Mouse (Mus musculus): ENCODE data around the gene Foxp4. TPM values are rescaled to one million over a fixed set of nuclear protein-coding genes. Genes with fewer than 3 reads are reported as not detected.

The Foxp4 gene
- polyA plus RNA-seq, 1 experiment from 2014 or later: 35.1 TPM

- Histone ChIP-seq H3K36me3 (no peaks in the 10 kb centered on the region), H3K9ac (replicated peaks) (no peak overlapping the region), H3K4me2 (no peak overlapping the region), H3K27me3 (peaks cover 43% of the 10 kb centered on the region), H3K9me3 (no peaks in the 10 kb centered on the region), H3K4me1 (replicated peaks) (peaks cover 26% of the 10 kb centered on the region), H3K4me3 (replicated peaks) (no peak overlapping the region), H3K27ac (no peak overlapping the region)
- no peak for ATAC-seq (ENCODE audit: insufficient number of reproducible peaks, insufficient read depth, low FRiP score, low TSS enrichment, low read depth)
- 73% methylated on average over 5 of the region's 5 CpGs for WGBS
Observed at GRCm38 (mm10) chr17:47950831-47951230, 26.4 kb upstream of the Foxp4 start.

- ATAC-seq (ENCODE audit: insufficient number of reproducible peaks, insufficient read depth, low FRiP score, low TSS enrichment, low read depth): no peak
- peaks cover 18% of the 10 kb centered on the region for H3K4me1 ChIP-seq (replicated peaks)
- H3K4me3 ChIP-seq (replicated peaks): no peak overlapping the region
- H3K4me2 ChIP-seq: no peak overlapping the region
- no peak overlapping the region for H3K27ac ChIP-seq
- H3K27me3 ChIP-seq: peaks cover 41% of the 10 kb centered on the region
- H3K9ac ChIP-seq (replicated peaks): no peak overlapping the region
- 92% methylated on average over 12 of the region's 12 CpGs for WGBS
- no peaks in the 10 kb centered on the region for H3K9me3 ChIP-seq
- H3K36me3 ChIP-seq: no peaks in the 10 kb centered on the region
Observed at GRCm38 (mm10) chr17:47949441-47949840, 25.0 kb upstream of the Foxp4 start.

GRCm38 (mm10) chr17:47948753-47949152 lies 24.3 kb upstream of the Foxp4 start:
- no peak for ATAC-seq (ENCODE audit: insufficient number of reproducible peaks, insufficient read depth, low FRiP score, low TSS enrichment, low read depth)
- H3K9ac ChIP-seq (replicated peaks): no peak overlapping the region
- H3K27ac ChIP-seq: no peak overlapping the region
- H3K4me1 ChIP-seq (replicated peaks): peaks cover 20% of the 10 kb centered on the region
- H3K9me3 ChIP-seq: no peaks in the 10 kb centered on the region
- H3K4me3 ChIP-seq (replicated peaks): no peak overlapping the region
- H3K27me3 ChIP-seq: peaks cover 35% of the 10 kb centered on the region
- H3K36me3 ChIP-seq: no peaks in the 10 kb centered on the region
- WGBS: 87% methylated on average over 5 of the region's 5 CpGs
- H3K4me2 ChIP-seq: no peak overlapping the region

DNA sequence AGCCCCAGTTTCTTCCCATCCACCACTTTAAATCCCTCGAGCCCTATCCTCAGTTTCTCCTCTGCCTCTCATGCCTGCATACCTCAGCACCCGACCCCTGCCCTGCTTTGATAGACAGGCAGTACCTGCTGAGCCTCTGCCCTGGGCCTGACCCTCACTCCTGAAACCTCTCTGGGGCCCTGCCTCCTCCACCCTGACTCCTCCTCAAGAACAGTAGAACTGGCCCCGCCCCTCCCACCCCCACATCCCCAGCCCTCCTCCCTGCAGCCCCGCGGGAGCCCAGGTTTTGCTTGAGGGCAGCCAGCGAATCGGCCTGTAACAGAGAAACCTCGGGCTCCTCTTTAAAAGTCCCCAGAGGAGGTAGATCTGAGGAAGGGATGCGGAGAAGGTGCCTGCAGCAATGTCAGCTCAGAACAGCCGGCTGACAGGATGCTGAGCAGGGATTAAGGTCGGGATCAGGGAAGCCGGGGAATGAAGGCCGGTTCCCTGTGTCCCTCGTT lies 22.5 kb upstream of the Foxp4 start:
- peaks cover 18% of the 10 kb centered on the region for H3K27me3 ChIP-seq
- 3% methylated on average over 14 of the region's 14 CpGs for WGBS
- H3K4me2 ChIP-seq: peak overlapping the region; percentile 42
- no peak overlapping the region; the same call in 1 of the 2 replicates for H3K9ac ChIP-seq (replicated peaks)
- ATAC-seq (ENCODE audit: insufficient number of reproducible peaks, insufficient read depth, low FRiP score, low TSS enrichment, low read depth): peak; percentile 70; the same call in 1 of the 2 replicates
- H3K4me1 ChIP-seq (replicated peaks): peaks cover 30% of the 10 kb centered on the region
- H3K27ac ChIP-seq: 0 out of 2 replicates have a peak overlapping the region, but pooled peaks have one; percentile 9
- H3K36me3 ChIP-seq: no peaks in the 10 kb centered on the region
- peak overlapping the region; percentile 12 for H3K4me3 ChIP-seq (replicated peaks)
- H3K9me3 ChIP-seq: no peaks in the 10 kb centered on the region

GRCm38 (mm10) chr17:47946111-47946510 lies 21.7 kb upstream of the Foxp4 start:
- Histone ChIP-seq H3K4me1 (replicated peaks) (peaks cover 36% of the 10 kb centered on the region), H3K4me3 (replicated peaks) (no peak overlapping the region), H3K36me3 (no peaks in the 10 kb centered on the region), H3K27me3 (peaks cover 19% of the 10 kb centered on the region), H3K9ac (replicated peaks) (no peak overlapping the region), H3K27ac (no peak overlapping the region), H3K4me2 (no peak overlapping the region), H3K9me3 (no peaks in the 10 kb centered on the region)
- no peak for ATAC-seq (ENCODE audit: insufficient number of reproducible peaks, insufficient read depth, low FRiP score, low TSS enrichment, low read depth)
- WGBS: 81% methylated on average over 3 of the region's 3 CpGs

DNA sequence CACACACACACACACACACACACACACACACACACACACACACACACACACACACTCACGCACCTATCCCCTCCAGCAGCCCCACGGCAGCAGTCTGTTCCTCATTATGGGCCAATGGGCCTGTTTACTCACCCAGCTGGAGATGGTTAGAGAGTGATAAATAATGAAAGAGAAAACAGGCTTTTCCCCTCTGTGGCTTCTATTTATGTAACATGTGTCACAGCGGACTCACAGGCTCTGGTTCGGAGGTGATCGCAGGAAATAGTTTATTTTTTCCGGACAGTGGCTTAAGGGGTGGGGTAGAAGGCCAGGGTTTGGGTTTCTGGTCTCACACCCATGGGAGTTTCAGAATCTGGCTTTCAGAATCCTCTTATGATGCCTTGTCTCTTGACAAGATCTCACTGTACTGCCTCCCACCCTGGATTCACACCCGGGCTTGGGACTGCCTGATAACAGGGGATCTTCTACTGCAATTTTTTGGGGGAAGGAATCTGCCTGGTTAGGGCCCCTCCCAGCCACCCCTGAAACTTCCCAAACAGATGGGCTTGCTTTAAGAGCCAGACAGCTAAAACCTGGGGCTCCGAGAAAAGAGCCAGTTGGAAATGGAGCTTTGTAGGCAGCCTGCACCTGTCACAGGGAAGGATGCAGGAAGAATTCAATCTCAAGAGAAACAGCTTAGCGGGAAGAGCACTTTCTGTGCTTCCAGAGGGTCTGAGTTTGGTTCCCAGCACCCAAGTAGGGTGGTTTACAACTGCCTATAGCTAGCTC lies 18.8 kb upstream of the Foxp4 start:
- 0 out of 2 replicates have a peak, but pooled peaks have one; percentile 32 for ATAC-seq (ENCODE audit: insufficient number of reproducible peaks, insufficient read depth, low FRiP score, low TSS enrichment, low read depth)
- no peaks in the 10 kb centered on the region for H3K36me3 ChIP-seq
- peak overlapping the region; percentile 50; the same call in 1 of the 2 replicates for H3K27ac ChIP-seq
- H3K4me1 ChIP-seq (replicated peaks): peaks cover 45% of the 10 kb centered on the region
- no peaks in the 10 kb centered on the region for H3K9me3 ChIP-seq
- H3K9ac ChIP-seq (replicated peaks): no peak overlapping the region
- peak overlapping the region; percentile 21 for H3K4me2 ChIP-seq
- H3K4me3 ChIP-seq (replicated peaks): no peak overlapping the region
- 14% methylated on average over 9 of the region's 9 CpGs for WGBS
- H3K27me3 ChIP-seq: peaks cover 16% of the 10 kb centered on the region

- Histone ChIP-seq H3K9ac (replicated peaks) (no peak overlapping the region), H3K4me2 (no peak overlapping the region), H3K36me3 (no peaks in the 10 kb centered on the region), H3K4me3 (replicated peaks) (no peak overlapping the region), H3K27ac (no peak overlapping the region), H3K4me1 (replicated peaks) (peaks cover 44% of the 10 kb centered on the region), H3K27me3 (peaks cover 11% of the 10 kb centered on the region), H3K9me3 (no peaks in the 10 kb centered on the region)
- no peak for ATAC-seq (ENCODE audit: insufficient number of reproducible peaks, insufficient read depth, low FRiP score, low TSS enrichment, low read depth)
- WGBS: 76% methylated on average over 4 of the region's 4 CpGs
Observed at GRCm38 (mm10) chr17:47942008-47942407, 17.6 kb upstream of the Foxp4 start.

DNA sequence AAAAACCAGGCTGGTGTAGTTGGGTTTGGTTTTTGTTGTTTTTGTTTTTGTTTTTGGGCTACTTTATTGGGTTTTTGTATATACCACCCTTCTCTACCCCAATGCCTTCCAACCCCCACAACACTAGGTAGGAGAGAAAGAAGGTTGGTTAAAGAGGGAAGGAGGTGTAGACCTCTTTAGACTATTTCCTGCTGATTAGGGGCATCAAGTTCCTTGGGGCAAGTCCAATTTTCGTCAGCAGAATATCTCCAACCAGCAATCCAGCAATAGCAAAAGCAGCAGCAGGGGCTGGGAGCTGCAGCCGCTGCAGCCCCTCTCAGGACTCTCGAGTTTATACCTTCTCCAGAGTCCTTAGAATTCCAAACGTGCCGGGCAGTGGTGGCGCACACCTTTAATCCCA lies 14.4 kb upstream of the Foxp4 start:
- Histone ChIP-seq H3K4me2 (no peak overlapping the region), H3K27ac (no peak overlapping the region), H3K4me3 (replicated peaks) (no peak overlapping the region), H3K9me3 (peaks cover 5% of the 10 kb centered on the region; the same call in 1 of the 2 replicates), H3K27me3 (peaks cover 4% of the 10 kb centered on the region; the same call in 1 of the 2 replicates), H3K36me3 (no peaks in the 10 kb centered on the region), H3K4me1 (replicated peaks) (peaks cover 38% of the 10 kb centered on the region), H3K9ac (replicated peaks) (no peak overlapping the region)
- WGBS: 66% methylated on average over 6 of the region's 6 CpGs
- no peak for ATAC-seq (ENCODE audit: insufficient number of reproducible peaks, insufficient read depth, low FRiP score, low TSS enrichment, low read depth)

GRCm38 (mm10) chr17:47937926-47938600 lies 13.6 kb upstream of the Foxp4 start:
- ATAC-seq (ENCODE audit: insufficient number of reproducible peaks, insufficient read depth, low FRiP score, low TSS enrichment, low read depth): no peak
- Histone ChIP-seq H3K36me3 (no peaks in the 10 kb centered on the region), H3K27me3 (peaks cover 8% of the 10 kb centered on the region; the same call in 1 of the 2 replicates), H3K9me3 (peaks cover 5% of the 10 kb centered on the region; the same call in 1 of the 2 replicates), H3K9ac (replicated peaks) (no peak overlapping the region), H3K4me1 (replicated peaks) (peaks cover 31% of the 10 kb centered on the region), H3K27ac (no peak overlapping the region), H3K4me3 (replicated peaks) (no peak overlapping the region), H3K4me2 (no peak overlapping the region)
- WGBS: 61% methylated on average over 10 of the region's 10 CpGs

DNA sequence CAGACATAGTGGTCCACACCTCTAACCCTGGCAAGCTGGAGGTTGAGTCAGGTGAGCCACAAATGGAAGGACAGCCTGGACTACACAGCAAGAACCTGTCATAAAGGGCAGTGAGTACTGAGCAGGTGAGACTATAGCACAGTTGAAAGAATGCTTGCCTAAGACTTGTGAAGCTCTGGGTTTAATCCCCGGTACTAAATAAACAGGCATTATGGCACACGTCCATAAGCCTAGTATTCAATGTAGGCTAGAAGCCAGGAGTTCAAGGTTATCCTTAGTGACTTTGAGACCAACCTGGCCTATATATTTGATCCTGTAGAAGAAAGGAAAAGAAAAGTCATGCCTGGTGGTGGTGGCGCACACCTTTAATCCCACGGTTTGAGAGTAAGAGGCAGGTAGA lies 12.1 kb upstream of the Foxp4 start:
- Histone ChIP-seq H3K4me1 (replicated peaks) (peaks cover 17% of the 10 kb centered on the region), H3K36me3 (no peaks in the 10 kb centered on the region), H3K4me2 (no peak overlapping the region), H3K9me3 (peaks cover 5% of the 10 kb centered on the region; the same call in 1 of the 2 replicates), H3K27ac (no peak overlapping the region), H3K4me3 (replicated peaks) (no peak overlapping the region), H3K9ac (replicated peaks) (no peak overlapping the region), H3K27me3 (peaks cover 8% of the 10 kb centered on the region; the same call in 1 of the 2 replicates)
- no peak for ATAC-seq (ENCODE audit: insufficient number of reproducible peaks, insufficient read depth, low FRiP score, low TSS enrichment, low read depth)
- 93% methylated on average over 4 of the region's 4 CpGs for WGBS

- no peak for ATAC-seq (ENCODE audit: insufficient number of reproducible peaks, insufficient read depth, low FRiP score, low TSS enrichment, low read depth)
- Histone ChIP-seq H3K27me3 (peaks cover 14% of the 10 kb centered on the region; the same call in 1 of the 2 replicates), H3K4me3 (replicated peaks) (no peak overlapping the region), H3K4me1 (replicated peaks) (peaks cover 24% of the 10 kb centered on the region), H3K27ac (no peak overlapping the region), H3K9ac (replicated peaks) (no peak overlapping the region), H3K4me2 (no peak overlapping the region), H3K9me3 (no peaks in the 10 kb centered on the region), H3K36me3 (no peaks in the 10 kb centered on the region)
- 78% methylated on average over 4 of the region's 4 CpGs for WGBS
Observed at GRCm38 (mm10) chr17:47929431-47929830, 5.0 kb upstream of the Foxp4 start.

All from limb, embryonic 12.5 days (tissue).